Mouse (Mus musculus): ENCODE data around the gene Apoc3. TPM values are rescaled to one million over a fixed set of nuclear protein-coding genes. Genes with fewer than 3 reads are reported as not detected.

Apoc3 gene
- total RNA-seq, 2 experiments from 2014 or later = 7.9 to 8.0 TPM

DNA sequence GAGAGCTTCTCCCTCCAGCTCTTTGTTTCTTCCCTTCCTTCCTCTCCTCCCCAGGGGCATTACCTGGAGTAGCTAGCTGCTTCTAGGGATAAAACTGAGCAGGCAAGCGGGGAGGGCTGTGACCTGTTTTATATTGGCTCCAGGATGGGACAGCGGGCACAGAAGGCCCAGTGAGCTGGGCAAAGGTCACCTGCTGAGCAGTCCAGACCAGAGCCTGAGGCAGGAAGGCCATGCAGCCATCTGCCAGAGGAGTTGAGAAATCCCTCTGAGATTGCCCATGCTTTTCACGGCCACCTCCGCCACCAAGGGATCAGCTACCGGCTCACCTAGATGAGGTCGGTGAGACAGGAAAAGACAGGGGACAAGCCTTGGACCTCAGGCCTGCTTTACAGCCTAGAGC lies 240 bp downstream of the Apoc3 start:
- no peak for DNase-seq (ENCODE audit: low spot score in 2 of 2)

DNA sequence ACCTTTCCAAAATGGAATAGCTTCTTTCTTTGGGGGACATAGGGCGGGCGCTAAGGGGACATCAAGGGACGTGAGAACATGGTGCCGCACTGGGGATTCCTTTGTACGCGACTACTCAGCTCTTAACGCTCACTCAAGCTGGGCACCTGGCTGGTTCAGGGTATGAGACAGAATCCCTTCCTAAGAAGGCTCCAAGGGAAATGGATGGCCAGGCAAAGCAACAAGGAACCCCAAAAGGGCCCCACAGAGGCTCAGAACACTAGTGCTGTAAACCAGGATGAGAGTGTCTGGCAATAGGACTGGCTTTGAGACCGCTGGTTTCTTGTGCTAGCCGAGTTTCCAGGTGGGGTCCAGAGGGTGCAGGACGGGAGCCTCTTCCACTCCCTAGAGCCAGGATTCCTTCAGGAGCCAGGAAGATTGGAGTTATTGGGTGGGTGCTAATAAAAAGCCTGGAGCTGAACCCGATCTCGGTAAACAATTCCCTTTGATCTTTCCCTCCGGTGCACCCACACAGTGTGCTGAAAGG lies 4.9 kb downstream of the Apoc3 start:
- no peak for DNase-seq (ENCODE audit: low spot score in 2 of 2)

DNA sequence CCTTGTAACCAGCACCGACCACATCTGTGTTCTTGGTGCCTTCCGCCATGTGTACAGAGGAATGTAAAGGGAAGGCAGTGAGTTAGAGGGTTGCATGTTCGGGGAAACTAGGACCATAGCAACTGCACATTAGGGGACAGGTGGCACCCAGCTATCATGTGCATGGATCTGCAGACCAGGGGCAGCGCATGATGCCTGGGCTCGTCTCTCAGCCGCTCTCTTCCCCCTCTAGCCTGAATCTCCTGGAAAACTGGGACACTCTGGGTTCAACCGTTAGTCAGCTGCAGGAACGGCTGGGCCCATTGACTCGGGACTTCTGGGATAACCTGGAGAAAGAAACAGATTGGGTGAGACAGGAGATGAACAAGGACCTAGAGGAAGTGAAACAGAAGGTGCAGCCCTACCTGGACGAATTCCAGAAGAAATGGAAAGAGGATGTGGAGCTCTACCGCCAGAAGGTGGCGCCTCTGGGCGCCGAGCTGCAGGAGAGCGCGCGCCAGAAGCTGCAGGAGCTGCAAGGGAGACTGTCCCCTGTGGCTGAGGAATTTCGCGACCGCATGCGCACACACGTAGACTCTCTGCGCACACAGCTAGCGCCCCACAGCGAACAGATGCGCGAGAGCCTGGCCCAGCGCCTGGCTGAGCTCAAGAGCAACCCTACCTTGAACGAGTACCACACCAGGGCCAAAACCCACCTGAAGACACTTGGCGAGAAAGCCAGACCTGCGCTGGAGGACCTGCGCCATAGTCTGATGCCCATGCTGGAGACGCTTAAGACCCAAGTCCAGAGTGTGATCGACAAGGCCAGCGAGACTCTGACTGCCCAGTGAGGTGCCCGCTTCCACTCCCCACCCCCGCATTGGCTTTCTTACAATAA lies 5.6 kb downstream of the Apoc3 start:
- DNase-seq (ENCODE audit: low spot score in 2 of 2) = peak; percentile 74 to 75

DNA sequence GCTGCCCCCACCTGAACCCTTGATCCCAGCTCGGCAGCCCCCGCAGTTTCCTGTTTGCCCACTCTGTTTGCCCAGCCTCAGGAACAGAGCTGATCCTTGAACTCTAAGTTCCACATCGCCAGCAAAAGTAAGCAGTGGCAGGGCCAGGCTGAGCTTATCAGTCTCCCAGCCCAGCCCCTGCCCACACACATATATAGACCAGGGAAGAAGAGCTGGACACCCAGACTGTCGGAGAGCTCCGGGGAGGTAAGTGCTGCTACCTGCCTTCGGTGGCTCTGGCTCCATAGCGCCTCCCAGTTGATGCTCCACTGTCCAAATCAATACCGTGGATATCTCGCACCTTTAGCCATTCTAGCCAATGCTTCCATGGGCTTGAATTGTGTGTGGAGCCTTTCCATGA lies 6.9 kb downstream of the Apoc3 start, which contains the start of gene Apoa1:
TSS of gene Apoa1 (plus strand) at position 90 of the 400 bp plus-strand sequence.
- DNase-seq (ENCODE audit: low spot score in 2 of 2) = no peak

DNA sequence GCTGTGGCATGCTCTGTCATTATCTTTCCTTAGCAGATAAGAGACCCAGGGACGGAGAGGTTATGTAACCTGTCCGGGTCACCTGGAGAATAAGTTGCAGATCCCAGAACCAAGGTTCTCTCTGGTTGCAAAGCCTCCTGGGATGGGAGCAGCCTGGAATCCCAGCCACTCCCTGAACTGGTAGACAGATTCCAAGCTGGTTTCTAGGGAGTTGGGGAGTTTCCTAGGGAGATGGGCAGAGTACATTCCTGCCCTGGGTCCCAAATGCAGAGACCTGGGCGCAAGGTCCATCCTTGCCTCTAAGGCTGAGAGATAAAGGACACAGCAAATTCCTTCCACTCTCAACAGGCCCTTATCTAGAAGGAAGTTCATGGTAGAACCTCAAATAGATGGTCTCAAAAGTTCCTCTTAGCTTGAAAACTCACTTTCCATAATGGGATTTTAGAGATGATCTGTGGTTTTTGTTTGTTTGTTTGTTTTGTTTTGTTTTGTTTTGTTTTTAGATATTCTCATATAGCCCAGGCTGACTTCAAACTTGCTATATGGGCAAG lies 8.3 kb downstream of the Apoc3 start:
- no peak for DNase-seq (ENCODE audit: low spot score in 2 of 2)

DNA sequence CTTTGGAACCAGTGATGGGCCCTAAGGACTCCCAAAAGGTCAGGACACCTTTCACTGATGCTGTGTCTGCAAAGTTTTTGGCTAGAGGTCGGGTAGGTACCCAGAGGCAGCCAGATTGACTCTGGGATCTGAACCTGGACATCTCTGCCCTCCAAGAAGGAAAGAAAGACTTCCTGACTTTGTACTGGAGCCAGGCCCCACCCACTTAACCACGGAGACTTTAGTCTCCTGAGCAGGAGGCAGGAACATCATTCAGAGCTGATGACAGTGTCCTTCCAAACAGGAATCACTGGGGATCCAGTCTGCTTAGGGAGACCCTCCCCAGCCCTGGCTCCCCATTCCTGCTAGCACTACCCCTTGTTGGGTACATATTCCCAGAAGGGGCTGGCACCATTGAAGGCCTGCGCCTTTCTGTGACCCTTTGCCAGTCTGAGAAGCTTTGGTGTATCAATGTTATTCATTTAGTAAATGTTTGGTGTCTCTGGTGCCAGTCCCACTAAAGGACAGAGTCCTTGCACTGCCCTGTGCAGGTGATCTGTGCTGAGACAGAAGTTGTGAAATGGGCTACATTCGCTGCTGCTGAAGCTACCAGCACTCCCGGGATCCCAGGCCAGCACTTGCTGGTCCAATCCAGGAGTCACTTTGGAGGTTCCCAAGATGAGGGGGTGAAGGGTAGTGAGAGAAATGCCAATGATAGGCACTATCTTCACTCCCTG lies 10.3 kb downstream of the Apoc3 start:
- DNase-seq (ENCODE audit: low spot score in 2 of 2) = no peak

DNA sequence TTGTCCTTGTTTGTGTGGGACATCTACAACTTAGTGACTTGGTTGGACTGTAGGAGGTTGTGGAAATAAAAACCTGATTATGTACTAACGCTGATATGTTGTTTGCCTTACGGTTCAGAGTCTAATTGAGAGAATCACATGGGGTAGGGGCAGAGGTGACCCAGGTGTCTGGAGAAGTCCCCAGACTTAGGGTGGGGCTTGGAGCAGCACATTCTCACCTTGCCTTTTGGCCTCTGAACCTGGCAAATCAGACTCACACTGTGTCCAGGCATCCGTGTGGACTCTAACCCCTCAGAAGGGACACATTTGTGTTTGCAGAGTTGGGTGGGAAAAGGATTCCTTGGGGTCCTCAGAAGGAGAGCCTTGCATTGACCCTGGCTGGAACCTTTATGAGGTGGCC lies 11.3 kb downstream of the Apoc3 start:
- no peak for DNase-seq (ENCODE audit: low spot score in 2 of 2)

DNA sequence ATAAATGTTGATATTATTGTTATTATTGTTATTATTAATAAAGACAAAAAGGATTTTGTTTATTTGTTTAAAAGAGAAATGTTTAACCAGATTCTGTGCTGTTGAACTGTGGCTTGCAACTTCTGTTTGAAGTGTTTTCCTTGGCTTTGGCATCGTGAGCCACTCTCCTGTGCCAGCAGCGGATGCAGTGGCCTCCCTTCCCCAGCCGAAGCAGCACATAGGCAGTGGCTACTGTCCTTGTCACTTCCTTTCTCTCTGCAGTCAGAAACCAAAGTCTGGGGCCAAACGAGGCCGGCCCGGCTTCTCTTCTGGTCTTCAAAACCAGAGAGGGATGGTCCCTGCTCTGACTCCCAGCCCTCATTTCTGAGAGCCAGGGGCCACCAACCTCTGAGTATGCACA lies 12.3 kb downstream of the Apoc3 start:
- no peak for DNase-seq (ENCODE audit: low spot score in 2 of 2)

DNA sequence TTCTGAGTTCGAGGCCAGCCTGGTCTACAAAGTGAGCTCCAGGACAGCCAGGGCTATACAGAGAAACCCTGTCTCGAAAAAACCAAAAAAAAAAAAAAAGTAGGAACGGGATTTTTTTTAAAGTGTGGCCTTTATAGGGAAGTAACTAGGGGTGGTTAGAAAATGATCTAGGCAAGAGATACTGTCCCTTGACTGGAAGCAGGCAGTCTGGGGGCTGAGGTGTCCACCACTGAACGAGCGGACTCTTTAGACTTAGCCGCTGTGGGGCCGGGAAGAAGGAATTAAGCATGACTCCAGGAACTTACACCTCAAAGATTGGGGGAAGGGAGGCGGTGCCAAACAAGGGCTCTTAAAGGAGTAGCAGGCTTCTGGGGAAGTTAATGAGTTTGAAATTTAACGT lies 17.3 kb downstream of the Apoc3 start:
- no peak for DNase-seq (ENCODE audit: low spot score in 2 of 2)

DNA sequence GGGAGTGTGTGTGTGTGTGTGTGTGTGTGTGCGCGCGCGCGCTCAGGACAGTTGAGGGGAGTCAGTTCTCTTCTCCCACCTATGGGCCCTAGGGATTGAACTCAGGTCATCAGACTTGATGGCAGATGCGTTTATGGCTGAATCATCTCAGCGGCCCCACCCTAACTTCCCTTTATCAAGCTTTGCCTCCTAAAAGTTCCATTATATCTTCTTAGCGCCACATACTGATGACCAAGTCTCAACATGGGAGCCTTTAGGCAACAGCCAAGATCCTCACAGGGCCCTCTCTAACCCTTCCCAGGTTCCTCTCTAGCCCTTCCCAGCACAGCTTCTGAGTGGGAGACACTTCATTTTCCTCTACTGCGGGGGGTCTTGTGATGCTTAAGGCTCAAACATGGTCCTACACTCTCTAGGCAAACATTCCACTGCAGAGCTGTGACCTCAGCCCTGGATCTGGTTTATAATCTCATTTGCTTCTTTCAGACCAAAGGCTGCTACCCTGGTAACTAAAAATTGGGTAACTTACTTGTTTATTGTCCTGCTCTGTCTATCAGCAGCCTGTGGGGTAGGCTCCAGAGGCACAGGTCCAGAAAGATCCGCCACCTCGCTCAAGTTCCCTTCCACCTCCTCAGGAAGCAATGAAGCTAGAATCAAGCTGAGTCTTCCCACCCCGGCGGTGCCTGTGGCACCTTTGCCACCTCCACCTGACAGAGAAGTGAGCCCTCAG lies 18.5 kb downstream of the Apoc3 start:
- DNase-seq (ENCODE audit: low spot score in 2 of 2) = no peak

DNA sequence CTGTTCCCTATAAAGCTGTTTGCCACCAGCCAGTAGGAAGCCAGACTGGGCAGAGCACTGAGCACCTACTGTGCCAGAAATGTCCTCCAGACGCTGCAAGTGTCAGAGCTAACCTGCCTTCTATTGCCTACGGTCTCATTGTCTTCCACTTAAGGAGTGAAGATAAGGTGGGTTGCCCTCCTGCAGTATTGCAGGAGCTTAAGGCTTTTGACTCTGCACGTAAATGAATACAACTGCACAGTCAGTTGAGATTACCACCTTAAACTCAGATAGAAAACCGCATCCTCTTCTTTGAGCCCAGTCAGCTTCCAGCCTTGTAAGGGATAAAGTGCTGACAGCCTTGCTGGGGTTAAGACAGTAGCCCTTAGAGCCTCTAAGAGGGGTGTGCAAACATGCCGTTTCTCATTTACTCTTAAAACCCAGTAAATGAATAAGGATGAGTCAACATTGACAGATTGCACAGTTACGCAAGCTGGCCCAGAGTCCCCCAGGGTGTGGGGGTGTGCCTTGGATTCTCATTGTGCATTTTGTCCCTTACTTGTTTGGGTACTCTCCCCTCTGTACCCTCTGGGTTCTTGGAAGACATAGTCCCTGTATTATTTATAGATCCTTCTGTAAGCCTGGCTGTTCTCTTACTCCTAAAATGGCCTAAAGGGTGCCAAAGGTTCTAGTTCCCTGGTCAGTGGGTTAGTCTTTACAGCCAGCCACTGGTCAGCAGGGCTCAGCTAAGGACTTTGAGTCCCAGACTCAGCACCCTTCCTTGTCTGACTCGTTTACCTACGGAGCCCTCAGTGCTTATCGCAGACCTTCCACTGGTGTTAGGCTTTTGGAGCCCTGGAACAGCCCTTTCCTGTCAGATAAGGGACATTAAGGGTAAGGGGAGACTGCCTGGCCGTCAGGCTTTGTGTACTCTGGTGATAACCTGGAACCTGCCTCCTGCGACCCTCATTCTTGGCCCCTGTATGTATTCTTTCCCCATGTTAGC lies 19.8 kb downstream of the Apoc3 start:
- peak in 1 of 2 experiments; percentile 25 for DNase-seq (ENCODE audit: low spot score in 2 of 2)

DNA sequence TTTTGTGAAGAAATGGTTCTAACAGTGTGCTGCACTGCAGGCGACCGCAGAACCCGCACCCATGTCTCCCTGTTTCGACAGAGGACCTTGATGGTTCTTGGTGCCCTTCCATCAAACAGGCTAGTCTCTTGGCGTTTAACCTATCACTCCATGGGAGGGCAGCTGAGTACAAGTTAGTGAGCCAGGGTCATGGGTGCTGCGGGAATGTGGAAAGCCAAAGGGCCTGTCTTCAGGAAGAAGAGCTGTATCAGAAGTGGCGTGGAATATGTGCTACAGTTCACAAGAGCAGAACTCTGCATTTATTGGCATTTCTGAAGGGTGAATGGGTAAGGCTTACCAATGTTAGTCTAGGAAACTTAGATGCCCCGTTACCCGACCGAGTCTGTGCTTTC lies 20.5 kb downstream of the Apoc3 start:
- DNase-seq (ENCODE audit: low spot score in 2 of 2) = no peak

DNA sequence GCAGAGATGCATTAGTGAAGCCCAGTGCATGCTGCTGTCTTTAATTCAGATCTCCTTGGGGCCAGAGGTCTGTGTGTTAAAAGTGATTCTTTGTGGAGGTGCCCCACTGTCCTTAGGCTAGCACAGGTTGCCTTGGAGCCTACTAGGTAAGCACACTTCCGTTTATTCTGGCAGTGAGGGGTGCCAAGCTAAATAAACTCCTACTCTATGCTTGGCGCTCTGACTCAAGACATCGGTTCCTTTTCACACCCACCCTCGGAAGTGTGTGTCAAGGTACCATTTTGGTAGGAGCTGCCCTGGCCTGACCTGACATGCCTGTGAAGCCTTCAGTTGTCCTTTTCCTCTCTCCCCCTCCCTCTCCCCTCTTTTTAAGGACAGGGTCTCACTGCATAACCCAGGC lies 21.2 kb downstream of the Apoc3 start:
- no peak for DNase-seq (ENCODE audit: low spot score in 2 of 2)

DNA sequence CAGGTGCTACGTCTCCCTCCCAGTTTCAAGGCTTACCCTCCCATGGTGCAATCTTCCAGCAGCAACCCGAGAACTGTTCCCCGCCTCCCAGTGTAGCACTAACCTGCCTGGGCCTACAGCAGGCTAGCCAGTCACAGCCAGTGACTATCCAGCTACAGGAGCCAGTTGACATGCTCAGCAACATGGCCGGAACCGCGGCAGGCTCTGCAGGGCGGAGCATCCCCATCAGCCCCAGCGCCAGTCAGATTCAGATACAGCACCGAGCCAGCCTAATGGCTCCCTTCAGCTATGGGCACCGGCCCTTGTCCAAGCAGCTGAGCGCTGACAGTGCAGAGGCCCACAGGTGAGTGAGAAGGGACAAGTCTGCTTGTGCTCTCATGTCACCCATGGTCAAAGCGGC lies 25.0 kb downstream of the Apoc3 start:
- no peak for DNase-seq (ENCODE audit: low spot score in 2 of 2)

DNA sequence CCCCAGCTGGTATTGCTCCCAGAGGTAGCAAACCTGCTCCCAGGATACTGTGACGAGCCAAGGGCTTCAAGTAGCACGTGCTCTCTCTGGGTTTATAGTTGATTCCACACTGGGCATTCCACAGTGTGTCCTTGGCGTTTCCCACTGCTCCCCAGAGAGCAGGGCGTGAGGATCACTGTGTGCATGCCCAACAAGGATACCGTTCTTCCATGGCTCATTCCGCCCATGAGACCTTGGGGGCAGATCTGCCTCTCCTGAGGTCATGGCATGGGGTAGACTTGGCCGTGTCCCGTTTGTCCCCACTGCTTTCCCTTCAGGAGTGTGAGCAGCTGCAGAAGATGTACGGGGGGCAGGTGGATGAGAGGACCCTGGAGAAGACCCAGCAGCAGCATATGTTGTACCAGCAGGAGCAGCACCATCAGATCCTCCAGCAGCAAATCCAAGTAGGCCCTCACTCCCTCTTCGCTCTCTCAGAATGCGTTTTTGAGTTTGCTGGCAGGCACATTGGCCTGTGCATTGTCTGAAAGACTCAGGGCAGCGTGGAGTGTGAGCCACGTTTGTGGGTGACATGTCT lies 26.9 kb downstream of the Apoc3 start:
- no peak for DNase-seq (ENCODE audit: low spot score in 2 of 2)

DNA sequence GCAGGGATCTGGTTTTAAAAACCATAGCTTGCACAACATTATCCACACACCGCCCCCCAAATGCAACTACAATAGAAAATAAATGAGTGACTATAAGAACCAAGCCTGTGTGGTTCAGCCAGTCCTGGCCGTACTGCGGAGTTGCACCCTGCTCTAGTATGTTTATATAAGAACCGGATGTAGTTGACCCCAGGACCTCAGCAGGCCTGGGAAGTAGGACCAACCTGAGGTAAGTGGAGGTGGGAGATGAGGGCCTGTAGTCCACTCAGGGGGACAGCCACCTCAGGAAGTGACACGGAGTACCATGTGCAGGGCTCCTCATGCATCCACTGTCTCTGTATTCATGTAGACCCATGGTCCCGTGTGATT lies 28.0 kb downstream of the Apoc3 start:
- DNase-seq (ENCODE audit: low spot score in 2 of 2) = no peak

DNA sequence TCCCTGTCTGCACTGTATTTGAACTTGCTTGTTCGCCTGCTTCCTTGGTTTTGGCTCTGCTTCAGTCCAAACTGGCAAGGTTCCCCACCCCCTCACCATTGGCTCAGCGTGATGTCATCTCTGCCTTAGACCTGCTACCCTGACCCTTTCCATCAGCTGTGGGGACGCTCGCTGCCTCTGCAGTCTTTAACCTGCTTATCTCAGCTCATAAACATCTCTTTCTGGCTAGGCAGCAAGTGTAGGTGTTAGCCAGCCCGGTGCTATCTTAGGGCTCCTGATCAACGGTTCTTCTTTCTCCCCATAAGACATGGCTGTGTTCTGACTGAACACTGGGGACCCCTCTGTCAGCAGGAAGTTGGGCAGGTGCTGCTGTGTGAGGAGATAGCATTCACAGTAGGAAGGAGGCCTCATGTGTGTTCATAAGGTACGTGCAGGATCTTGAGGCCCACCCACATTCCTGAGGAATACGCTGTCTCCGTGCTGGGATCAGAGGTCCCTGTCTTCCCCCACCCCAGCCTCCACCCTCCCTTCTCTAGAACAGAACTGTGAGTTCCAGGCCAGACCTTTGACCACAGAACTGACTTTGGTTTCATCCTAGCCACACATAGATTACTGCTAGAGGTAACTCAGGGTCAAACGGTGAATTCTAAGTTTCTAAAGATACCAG lies 28.5 kb downstream of the Apoc3 start:
- DNase-seq (ENCODE audit: low spot score in 2 of 2) = no peak

DNA sequence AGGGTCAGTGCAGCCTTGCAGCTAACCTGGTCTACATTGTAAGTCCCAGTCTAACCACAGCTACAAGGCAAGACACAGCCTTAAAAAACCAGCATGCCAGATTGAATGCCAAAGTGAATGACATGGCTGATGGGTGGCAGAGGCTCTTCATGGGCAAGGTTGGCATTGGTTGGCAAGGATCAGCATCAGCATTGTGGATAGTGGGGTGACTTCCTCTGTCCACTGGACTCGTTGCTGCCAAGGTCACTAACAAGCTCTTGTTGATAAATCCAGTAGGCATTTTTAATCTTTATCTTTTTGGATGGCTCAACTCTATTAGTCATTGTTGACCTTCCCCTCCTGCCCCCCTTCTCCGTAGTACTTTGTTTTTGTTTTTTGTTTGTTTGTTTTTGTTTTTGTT lies 35.8 kb downstream of the Apoc3 start:
- peak in 1 of 2 experiments; percentile 31 for DNase-seq (ENCODE audit: low spot score in 2 of 2)

DNA sequence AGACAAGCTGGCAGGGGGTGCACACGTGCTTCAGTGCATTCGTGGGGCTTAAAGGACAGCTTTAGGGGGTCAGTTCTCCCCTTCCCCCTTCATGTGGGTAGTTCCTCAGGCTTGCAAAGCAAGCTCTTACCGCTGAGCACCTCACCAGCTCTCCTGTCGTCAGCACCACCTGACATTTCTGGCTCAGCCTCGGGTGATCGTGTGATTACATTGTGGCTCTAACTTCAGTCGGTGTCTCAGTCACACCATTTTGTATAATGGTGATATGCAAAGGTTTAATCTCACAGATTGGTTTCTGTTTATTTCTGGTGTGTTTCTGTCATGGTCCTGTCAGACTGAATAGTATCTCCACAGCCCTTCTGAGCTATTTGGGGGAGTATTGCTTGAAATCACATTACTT lies 36.5 kb downstream of the Apoc3 start:
- DNase-seq (ENCODE audit: low spot score in 2 of 2) = no peak

Measured in adrenal gland, adult 18-20 months (tissue).